Mouse (Mus musculus): ENCODE measurements around the gene Nipal4. TPM values are rescaled to one million over a fixed set of nuclear protein-coding genes. Genes with fewer than 3 reads are reported as not detected.
"Not testable (repeated sequence)": the region's sequence is repeated elsewhere in the genome, so short reads cannot be mapped to it uniquely, and the experiment has no call there.

The Nipal4 gene
- 3.3 and 4.4 TPM in 2 replicates for polyA plus RNA-seq (2012; rRNA removed)

GRCm38 (mm10) chr11:46165866-46166585 lies at the start of gene Nipal4:
Gene Nipal4 (minus strand): TSS chr11:46166508.
- DNase-seq (ENCODE audit: low read depth), result no peak

GRCm38 (mm10) chr11:46215354-46215753 lies 49.0 kb upstream of the Nipal4 start:
- DNase-seq (ENCODE audit: low read depth), result peak; percentile 24

GRCm38 (mm10) chr11:46214368-46215230 lies 48.3 kb upstream of the Nipal4 start:
- DNase-seq (ENCODE audit: low read depth), result no peak

- DNase-seq (ENCODE audit: low read depth), result no peak
These were observed 47.5 kb upstream of the Nipal4 start for GRCm38 (mm10) chr11:46213844-46214243.

- DNase-seq (ENCODE audit: low read depth), result no peak
These were observed 45.5 kb upstream of the Nipal4 start for GRCm38 (mm10) chr11:46211858-46212257.

- DNase-seq (ENCODE audit: low read depth), result peak; percentile 49
These were observed 43.6 kb upstream of the Nipal4 start for GRCm38 (mm10) chr11:46209884-46210283.

GRCm38 (mm10) chr11:46205639-46206409 lies 39.5 kb upstream of the Nipal4 start:
- DNase-seq (ENCODE audit: low read depth), result no peak

GRCm38 (mm10) chr11:46204841-46205240 lies 38.5 kb upstream of the Nipal4 start:
- DNase-seq (ENCODE audit: low read depth), result no peak

GRCm38 (mm10) chr11:46202547-46202887 lies 36.2 kb upstream of the Nipal4 start:
- DNase-seq (ENCODE audit: low read depth), result no peak

- DNase-seq (ENCODE audit: low read depth), result no peak
These were observed 35.6 kb upstream of the Nipal4 start for GRCm38 (mm10) chr11:46201636-46202546.

GRCm38 (mm10) chr11:46200664-46201063 lies 34.4 kb upstream of the Nipal4 start:
- DNase-seq (ENCODE audit: low read depth), result no peak

GRCm38 (mm10) chr11:46194175-46194574 lies 27.9 kb upstream of the Nipal4 start:
- no peak for DNase-seq (ENCODE audit: low read depth)

- DNase-seq (ENCODE audit: low read depth), result no peak
These were observed 22.0 kb upstream of the Nipal4 start for GRCm38 (mm10) chr11:46188283-46188682.

- no peak for DNase-seq (ENCODE audit: low read depth)
These were observed 19.2 kb upstream of the Nipal4 start for GRCm38 (mm10) chr11:46185486-46185885.

- no peak for DNase-seq (ENCODE audit: low read depth)
These were observed 18.6 kb upstream of the Nipal4 start for GRCm38 (mm10) chr11:46184946-46185345.

- DNase-seq (ENCODE audit: low read depth), result not testable (repeated sequence)
These were observed 15.7 kb upstream of the Nipal4 start for GRCm38 (mm10) chr11:46182031-46182430.

GRCm38 (mm10) chr11:46177246-46178043 lies 11.1 kb upstream of the Nipal4 start:
- peak; percentile 88 for DNase-seq (ENCODE audit: low read depth)

GRCm38 (mm10) chr11:46176155-46176554 lies 9.8 kb upstream of the Nipal4 start:
- no peak for DNase-seq (ENCODE audit: low read depth)

- DNase-seq (ENCODE audit: low read depth), result no peak
These were observed 5.8 kb upstream of the Nipal4 start for GRCm38 (mm10) chr11:46172128-46172527.

GRCm38 (mm10) chr11:46169908-46170307 lies 3.6 kb upstream of the Nipal4 start:
- DNase-seq (ENCODE audit: low read depth), result no peak
